Mouse (Mus musculus) left cerebral cortex, adult 8-10 months (tissue): ENCODE measurements around the gene Brinp2. TPM values are rescaled to one million over a fixed set of nuclear protein-coding genes. Genes with fewer than 3 reads are reported as not detected.

Experiments
- DNase-seq, 2 experiments: peaks; one replicate each; pipeline ENCODE4 v3.0.0; 2022; ENCODE audit warnings: low spot score in 2 of 2
- total RNA-seq, 4 experiments: library from RNA; stranded (reverse); gene quantifications; 2 replicates each; pipeline ENCODE4 v1.2.4; 2022

The Brinp2 gene
- total RNA-seq, 4 experiments from 2014 or later = 86.1 to 91.4 (median 88.8) TPM

DNA sequence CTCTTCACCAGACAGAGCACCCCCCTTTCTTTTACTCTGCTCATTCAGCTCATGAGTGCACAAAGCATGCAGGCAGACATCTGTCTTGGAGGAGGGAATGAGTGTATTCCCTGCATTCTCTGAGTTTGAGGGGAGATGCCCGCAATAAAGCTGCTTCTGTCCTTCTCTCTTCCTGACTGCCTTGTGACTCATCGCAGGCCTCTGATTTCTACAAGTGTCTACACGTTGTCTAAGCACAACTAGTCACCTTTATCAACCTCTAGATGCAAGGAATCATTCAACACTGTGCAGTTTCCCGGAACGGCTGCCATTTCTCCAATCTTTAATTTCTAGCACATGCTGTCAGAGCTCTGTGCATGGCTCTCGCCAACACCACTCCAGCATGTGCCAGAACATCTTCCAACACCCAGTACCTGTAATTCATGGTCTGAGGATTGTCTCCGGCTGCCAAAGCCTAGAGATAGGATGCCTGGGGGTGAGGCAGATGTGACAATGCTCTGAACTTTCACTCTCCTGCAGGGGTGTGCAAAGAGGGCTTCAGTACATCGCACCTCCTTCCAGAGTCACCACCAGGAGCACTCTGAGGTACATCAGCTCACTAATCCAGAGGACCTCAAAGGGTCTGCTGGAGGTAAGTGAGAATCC, 59.7 kb downstream of the Brinp2 start:
- DNase-seq = peak in 1 of 2 experiments; percentile 32

DNA sequence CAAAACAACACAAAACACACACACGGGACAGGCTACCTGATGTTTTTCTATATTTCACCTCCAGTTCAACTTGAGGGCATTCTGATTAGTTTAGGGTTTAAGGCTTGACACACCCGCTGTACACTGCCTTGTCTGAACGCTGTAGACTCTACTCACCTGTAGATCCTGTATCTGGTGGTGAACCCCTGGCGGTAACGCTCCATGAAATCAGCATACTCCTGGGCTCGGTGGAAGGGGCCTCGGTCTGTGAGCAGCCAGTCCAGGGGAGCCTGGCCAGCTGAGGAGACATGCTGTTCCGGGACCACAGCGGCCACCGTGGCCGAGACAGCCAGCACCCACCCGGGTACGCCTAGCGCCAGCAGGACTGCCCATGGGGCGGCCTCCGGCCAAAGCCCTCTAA, 60.9 kb downstream of the Brinp2 start:
- DNase-seq = no peak

DNA sequence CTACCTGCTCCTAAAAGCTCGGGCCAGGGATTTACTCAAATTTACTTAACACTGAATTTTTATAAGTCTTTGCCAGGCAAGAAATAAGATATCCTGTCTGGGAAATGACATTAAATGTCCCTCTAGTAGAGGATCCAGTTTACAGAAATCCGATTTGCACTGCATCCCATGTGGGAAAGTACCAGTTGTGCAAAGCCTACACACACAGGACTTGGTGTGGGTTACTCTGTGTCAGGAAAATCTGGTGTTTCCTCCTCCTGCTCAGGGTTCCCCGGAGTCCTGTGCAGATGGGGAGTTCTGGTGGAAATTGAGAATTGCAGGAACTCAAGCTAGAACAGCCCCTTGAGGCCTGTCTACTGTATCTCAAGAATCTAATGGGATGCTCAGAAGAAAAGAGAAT, 70.9 kb downstream of the Brinp2 start:
- no peak for DNase-seq

DNA sequence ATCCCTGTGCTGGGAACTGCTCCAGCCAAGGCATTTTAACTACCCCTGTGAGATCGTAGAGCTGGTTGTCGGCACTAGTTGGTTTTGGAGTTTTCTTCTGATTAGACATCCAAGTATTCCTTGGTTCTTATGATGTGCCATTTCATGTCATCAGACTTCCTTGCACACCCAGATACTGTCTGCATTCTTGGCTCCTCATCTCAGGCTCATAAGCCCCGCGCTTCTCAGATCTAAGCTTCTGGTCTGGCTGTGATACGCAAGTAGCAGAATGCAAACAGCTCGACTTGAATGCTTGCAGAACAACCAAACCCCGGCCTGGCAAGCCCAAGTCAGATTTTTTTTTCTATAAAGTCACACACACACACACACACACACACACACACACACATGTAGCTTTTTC, 72.3 kb downstream of the Brinp2 start:
- DNase-seq = no peak

DNA sequence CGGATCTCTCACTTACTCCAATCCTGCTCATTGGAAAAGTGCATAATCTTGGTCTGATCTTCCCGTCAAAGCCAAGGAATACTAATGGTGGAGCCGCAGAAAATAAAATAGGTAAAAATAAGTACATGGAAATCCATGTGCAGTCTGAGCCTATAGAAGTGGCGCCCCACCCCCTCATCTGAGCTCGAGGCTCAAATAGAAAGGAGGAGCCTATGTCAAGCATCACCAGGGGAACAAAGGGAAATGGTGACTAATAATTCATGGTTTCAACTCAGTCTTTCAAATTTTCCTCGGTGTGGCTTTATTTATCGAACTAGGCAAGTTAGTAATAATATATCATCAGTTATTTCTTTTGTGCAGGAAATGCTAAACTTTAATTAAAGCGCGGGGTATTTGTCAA, 84.1 kb downstream of the Brinp2 start:
- DNase-seq = no peak

DNA sequence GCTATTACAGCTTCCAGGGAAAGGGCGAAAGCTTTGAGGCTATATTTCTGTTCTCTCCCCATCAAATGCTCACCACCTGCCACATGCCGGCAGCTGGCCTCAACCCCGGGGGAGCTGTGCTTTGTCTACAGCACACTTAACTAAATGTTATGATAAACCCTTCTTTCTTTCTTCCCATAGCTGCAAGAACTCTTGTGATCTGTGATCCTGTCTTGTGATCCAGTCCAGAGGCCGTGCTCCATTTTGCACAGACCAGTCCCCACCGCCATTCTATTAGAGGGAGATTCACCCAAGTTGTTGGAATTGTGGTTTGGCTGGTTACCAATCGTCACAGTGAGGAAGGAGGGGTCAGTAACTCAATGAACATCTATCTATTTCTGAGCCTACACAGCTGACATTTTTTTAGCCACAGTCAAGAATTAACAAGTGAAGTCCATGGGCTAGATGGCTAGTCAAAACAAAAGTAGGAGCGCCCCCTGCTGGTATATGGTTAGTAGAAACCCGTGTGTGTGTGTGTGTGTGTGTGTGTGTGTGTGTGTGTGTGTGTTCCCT, 89.0 kb downstream of the Brinp2 start:
- DNase-seq = no peak

DNA sequence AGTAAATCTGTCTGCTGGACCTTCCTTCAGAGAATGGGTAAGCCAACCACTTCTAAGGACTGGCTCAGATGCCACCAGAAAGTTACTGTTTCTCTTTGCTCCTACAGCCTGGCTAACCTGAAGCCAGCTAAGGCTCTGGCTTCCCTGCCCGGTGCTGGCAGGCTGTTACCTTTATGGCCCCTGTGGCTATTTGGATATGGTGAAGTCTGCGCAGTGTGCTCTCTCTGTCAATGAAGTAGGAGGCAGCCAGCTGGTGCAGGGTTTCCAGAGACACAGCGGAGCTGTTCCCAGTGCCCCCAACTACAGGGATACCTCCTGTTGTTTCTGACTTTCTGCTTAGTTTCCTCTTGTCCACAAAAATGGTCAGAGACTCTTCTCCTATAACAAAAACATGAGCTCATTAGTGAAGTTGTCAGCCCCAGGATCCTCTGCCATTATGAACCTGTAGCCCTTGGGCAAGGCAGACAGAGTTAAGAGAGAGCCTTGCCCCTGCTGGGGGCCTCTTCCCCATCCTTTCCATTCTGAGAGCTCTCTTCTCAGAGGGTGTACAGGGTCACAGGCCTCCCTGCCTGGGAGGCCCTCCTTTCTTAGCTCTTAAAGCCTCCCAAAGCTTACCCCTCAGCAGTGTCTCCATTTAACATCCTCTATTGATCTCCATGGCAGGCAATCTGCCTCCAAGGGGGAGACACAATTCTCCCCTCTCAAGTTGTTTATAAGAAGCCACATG, 89.7 kb downstream of the Brinp2 start:
- no peak for DNase-seq

DNA sequence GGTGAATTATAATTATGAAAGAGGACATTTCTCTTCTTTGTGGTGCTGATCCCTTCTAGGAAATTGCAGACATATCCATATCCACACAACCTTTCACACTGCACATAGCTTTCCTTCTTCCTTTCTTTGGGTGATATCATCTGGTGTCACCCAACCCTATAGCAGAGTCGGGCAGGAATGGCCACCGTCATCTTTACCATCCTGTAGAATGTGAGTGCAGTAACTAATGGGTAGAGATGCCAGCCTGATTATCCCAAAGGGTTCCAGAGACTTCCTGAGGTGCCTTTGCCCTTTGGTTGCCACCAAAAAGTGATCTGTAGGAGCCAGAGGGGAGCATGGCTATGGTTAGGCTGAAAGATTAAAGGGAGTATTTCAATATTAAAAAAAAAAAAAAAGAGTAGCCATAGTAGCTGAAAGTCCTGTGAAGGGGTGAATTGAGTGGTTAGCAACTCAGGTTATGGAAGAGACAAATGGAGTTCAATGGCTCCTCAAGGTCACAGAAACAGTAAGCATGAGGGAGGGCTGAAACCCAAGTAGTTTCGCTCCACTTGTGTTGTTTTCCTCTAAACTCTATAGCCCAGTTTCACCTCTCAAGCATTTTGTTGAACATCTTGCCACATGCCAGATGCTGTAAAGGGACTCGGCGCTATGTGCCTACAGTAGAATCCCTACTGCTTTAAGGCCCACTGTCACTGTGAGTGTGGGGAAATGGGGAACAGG, 96.5 kb downstream of the Brinp2 start:
- DNase-seq = no peak

DNA sequence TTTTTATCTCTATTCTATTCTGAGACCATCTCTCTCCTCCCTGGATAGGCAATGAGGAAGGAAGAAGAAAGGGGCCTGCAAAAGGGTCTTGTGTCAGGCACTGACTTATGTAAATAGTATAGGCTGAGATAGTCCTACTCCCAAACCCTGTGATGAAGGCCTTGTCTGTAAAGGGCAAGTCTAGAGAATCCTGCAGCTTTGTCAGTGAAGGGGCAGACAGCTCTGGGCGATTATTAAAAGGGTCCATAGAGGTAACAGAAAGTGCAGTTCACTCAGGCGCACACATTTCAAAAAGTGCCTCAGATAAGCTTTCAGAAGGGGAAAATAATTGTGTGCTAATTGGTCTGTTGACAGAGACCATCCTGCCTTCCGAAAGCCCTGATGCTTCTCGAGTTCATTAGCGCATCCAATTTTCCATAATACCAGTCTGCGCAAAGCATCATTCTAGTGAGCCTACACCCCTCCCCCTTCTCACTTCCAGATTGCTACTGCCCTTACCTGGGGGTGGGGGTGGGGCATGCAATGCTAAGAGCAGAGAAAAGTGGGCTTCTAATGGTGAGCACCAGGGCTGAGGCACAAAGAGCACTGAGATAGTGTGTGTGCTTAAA, 97.3 kb downstream of the Brinp2 start:
- DNase-seq = no peak

DNA sequence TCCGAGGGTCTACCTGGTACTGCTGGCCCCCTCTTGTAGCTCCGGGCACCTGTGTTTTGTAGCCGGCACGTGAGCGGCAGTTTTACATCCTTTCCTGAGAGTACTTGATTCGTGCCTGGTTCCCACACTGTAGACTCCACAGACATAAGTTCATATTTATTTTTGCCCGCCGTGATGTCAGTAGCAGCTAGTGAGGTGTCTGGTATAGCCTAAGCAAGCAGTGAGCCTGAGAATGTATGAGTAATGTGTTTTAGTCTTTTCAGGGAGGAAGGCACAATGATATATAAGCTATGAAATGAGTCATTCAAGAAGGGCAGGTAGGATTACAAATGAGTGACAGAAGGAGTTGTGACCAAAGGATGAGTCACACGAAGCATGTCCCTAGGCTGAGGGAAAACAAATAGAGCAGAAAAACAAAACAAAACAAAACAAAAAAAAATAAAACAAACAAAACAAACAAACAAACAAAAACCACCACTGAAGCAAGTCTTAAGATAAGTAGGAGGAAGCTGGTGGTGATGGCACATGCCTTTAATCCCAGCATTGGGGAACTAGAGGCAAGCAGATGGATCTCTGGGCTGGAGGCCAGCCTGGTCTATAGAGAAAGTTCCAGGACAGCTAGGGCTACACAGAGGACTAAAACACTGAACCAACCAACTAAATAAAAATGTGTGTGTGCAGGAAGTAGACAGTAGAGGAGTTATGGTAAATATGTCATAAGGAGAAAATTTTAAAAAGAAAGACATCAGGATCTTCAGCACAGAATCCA, 100.0 kb downstream of the Brinp2 start:
- peak in 1 of 2 experiments; percentile 41 for DNase-seq

DNA sequence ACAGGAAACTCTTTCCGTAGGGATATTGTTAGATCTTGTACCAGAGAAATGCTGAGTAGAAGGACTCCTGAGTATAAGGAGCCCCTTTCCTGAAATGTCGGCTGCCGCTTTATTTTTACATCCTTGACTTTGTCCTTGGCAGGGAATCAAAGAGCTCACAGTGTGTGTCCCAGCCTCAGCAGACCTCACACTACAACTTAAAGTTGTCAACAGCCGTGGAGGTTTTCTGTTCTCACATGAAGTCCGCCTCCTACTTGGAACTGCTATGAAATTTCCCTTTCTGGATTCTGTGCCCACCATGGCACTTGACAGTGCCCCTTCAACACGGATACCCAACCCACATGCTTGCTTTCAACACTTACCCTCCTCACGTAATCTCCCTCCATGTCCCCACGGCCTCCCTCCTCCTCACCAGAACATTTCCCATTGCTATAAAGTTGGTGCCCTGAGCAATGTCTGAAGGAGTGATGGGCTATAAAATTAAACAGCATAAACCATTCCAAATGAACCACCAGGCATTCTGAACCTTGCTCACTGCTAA, 103.4 kb downstream of the Brinp2 start:
- no peak for DNase-seq

DNA sequence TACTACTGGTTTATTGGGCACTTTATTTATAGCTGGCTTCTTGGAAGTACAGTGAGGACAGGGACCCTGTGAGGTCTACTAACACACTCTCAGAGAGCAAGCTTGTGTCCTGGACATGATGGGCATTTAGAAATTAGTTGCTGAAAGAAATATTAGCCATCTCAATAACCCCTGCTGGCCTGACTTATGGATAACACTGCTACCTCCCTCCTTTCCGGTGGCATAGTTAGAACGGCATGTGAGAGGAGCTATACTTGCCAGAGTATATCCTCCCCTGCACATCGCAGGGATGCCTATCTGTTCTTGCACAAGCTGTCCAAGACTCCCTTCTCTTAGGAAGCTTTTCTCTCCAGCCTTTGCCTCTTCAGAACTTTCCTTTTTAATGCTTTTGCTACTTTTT, 107.9 kb downstream of the Brinp2 start:
- DNase-seq = no peak

DNA sequence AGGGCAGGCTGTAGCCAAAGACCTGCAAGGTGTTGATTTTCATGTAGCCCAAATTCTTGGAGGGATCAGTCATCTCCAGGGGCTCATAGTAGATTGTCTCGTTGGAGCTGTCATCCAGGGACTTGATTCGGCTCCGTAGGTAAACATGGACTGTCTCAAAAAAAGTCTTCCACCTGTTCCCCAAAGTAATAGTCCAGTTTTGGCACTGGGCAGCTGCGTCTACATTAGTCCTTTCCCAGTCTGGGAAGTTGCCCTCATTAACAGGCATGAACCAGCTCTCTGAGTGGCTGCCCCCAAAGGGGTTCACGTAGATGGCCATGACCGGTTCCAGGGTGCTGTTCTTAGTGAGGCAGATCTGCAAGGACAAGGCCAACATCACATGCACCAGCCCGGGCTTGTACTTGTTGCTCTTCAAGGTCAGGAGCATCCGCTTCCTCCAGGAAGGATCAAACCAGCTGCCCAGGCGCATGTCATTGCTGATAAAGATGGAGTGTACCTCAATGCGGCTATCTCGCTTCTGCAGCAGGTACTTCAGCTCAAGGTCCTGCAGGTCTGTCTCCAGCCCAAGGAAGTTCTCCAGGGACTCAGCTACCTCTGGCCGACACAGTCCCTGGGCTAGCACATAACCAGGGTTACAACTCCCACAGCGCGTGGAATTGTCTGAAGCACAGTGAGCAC, 109.5 kb downstream of the Brinp2 start:
- DNase-seq = no peak

DNA sequence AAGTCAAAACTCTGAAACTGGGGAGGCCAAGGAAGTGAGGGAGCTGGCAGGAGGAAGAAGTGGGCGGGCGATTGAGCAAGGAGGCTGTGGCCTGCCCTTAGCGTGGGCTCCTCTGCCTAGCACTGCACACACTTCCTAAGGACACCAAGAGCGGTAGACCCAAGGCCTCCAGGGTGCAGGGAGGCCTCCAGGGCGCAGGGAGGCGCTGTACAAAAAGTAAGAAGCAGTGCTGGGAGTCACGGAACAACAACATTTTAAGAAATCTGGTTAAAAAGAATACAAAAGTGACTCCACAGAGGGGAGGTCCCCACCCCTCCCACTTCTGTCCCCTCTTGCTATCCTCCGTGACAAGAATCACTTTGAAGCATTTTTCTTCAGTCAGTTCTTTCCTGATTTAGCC, 110.6 kb downstream of the Brinp2 start:
- DNase-seq = no peak

DNA sequence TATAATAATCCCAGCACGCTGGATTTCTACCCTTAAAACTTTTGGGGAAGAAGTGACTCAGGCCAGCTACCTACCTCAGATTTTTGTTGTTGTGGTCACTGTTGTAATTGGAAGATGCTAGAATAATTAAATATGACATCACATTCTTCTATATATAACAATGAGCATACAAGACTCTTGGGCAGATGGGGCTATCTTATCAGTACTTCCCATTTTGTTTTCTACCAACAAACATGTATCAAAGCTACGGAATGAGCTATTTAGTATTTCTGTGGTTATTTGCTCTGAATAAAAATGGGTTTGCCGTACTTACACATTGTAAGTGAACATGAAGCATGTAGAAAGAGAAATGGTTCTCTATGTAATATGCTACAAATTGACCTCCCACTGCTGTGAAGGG, 112.1 kb downstream of the Brinp2 start:
- DNase-seq = no peak

DNA sequence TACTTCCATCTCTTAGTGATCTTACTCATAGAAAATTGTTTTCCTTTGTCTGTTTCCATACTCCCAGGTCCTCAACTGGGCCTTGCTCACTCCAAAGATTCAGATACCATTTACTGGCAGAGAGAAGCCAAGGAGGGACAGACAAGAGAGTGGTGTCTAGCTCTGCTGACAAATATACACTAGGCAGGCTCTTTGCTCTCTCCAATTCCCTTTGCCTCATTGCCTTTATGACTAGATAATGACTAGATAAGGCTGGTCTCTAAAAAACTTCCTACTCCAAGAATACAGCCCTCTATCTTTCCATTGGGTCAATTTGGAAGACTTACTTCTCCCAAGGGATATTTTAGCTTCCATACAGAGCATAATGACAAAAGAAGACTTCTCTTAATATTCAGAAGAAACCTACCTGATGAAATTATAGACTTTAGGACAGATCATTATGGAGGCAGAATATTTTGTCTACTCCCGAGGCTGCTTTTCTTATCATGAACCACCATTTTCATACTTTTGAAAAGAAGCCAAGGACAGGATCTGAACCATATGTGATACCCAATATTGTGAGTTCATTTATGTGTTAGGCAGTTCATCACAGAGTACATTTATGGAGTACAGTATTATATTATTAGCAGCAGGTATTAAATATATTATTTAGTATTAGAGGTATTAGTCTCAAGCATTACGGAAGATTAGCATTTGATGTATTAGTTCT, 114.1 kb downstream of the Brinp2 start:
- no peak for DNase-seq

DNA sequence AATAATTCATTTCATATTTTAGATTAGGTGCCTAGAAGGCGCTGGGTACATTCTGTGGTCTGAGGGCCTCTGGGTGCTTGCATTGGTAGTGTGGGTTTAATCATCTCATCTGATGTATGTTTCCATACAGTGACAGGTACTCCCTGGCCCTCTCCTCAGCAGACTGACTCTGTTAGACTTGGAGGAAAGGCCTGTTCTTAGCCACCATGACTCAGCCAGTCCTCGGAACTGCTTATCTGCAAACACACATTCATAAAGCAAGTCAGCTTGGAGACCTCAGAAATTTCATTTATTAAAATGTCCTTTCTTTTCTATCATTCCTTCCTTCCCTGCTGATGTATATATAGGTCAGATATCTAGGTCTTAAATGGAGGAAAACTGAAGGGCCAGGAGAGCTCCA, 116.3 kb downstream of the Brinp2 start:
- no peak for DNase-seq

DNA sequence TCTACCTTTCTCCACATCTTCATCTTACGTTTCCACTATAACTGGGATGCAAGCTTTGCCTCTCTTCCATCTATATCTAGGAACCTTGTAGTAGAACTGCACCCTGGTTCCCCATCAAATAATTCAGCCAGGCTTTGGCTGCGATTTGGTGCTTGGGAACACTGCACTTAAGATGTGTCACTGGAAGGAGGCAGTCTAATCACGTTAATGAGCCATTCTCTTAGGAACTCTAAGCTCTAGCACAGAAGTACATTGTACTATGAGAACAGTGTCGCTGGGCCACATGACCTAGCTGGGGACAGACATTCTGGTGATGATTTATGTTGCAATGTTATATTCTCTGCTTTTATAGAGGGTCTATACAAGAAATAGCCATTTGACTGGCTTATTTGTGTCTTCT, 117.4 kb downstream of the Brinp2 start:
- no peak for DNase-seq

DNA sequence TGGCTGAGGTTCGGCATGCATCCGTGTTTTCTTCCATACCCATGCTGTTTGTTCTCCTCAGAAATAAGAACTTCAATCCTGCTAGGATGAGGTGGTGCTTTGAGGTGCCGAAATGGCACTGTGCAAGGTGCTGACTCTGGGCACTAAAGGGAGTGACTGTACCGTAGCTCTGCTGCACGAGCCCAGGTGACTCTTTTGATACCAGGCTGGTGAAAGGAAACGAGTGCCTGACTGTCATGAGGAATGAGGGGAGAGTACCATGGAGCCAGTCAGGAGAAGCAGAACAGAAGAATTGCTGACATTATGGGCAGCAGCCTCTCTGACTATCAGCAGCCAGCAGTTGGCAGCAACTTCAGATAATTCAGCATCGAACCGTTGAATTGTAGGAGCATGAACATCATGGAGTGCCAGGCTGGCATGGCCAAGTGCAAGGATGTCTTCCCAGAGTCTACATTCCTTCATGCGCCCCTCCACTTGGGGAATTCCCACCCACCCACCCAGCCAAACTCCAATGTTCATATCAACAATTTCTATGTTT, 127.4 kb downstream of the Brinp2 start:
- no peak for DNase-seq
